Mouse (Mus musculus): Measurements from ENCODE around the gene Gm10192.
"Not testable (repeated sequence)": the region's sequence is repeated elsewhere in the genome, so short reads cannot be mapped to it uniquely, and the experiment has no call there.

DNA sequence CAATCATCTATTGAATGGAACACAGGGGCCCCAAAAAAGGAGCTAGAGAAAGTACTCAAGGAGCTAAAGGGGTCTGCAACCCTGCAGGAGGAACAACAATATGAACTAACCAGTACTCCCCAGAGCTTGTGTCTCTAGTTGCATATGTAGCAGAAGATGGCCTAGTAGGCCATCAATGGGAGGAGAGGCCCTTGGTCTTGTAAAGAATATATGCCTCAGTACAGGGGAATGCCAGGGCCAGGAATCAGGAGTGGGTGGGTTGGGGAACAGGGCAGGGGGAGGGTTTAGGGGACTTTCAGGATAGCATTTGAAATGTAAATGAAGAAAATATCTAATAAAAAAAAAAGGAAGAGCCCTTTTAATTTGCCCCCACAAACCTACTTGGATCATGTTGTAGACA, at the start of gene Gm10192:
- not testable (repeated sequence) for TF ChIP-seq EP300 (IDR thresholded peaks at IDR 0.05; ENCODE audit: insufficient read depth, low read depth, low read length); CTCF (IDR thresholded peaks at IDR 0.05; ENCODE audit: low read depth, low read length)

Data from ES-Bruce4 (cell line).